Mouse (Mus musculus) C2C12 (cell line): ENCODE data around the gene Rab11a.

ENCODE experiments used
- CTCF ChIP-seq: IDR thresholded peaks from one replicate; pipeline ENCODE4 v1.5.1; 2011; ENCODE audit not compliant: control insufficient read depth, insufficient read depth, insufficient read length
- FOSL1 ChIP-seq: IDR thresholded peaks from one replicate; pipeline ENCODE4 v1.8.0; 2011; ENCODE audit warnings: mild to moderate bottlenecking, low read length; ENCODE audit not compliant: poor library complexity, insufficient read depth, severe bottlenecking
- MAX ChIP-seq: IDR thresholded peaks from one replicate; pipeline ENCODE4 v1.6.1; 2011; ENCODE audit warnings: mild to moderate bottlenecking, control low read depth
- MYOD1 ChIP-seq: IDR thresholded peaks from one replicate; pipeline ENCODE4 v1.6.1; 2011; ENCODE audit warnings: low read depth; ENCODE audit not compliant: control insufficient read depth, insufficient read length
- USF1 ChIP-seq: IDR thresholded peaks from one replicate; pipeline ENCODE4 v1.6.1; 2011; ENCODE audit warnings: low read depth, mild to moderate bottlenecking, control low read depth, moderate library complexity

GRCm38 (mm10) chr9:64702391-64702790 lies 35.2 kb downstream of the Rab11a start:
- TF ChIP-seq CTCF (no peak), USF1 (no peak), FOSL1 (no peak), MAX (no peak), MYOD1 (no peak)
